Mouse (Mus musculus) left cerebral cortex, postnatal 4 days (tissue): ENCODE results near the gene Ifngr2. TPM values are rescaled to one million over a fixed set of nuclear protein-coding genes. Genes with fewer than 3 reads are reported as not detected.

ENCODE experiments used
- DNase-seq: peaks from one replicate; pipeline ENCODE4 v3.0.0-alpha.2; 2022
- intact Hi-C: fragments of 180-260 bp; cut with DNase I; formaldehyde crosslinking; loops from one replicate; pipeline ENCODE4 v1.15.1; 2025
- total RNA-seq, 2 experiments: library from RNA; stranded (reverse); gene quantifications; 2 replicates each; pipeline ENCODE4 v1.2.3; 2021

Gene Ifngr2
- total RNA-seq, 2 experiments from 2014 or later, result 88.8 to 89.4 TPM

DNA sequence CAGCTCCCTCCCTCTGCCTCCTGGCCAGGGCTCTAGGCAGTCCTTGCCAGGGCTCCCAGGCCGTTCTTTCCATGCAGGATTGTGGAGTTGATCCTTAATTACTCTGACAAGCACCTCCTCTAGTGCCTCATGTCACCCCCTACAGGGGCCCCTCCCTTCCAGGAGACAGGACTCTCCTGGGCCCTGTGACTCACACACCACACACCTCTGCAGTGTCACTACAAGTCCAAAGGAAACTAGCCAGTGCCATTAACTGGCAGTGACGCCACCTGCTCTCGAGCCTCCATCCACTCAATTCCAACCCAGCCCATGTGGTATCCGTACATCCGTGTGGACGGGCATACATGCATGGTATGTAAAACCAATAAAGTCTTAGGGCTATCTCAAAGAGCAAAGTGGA lies 12.0 kb upstream of the Ifngr2 start:
- intact Hi-C loops, result no loop called here

GRCm38 (mm10) chr16:91536372-91536771 lies 10.5 kb upstream of the Ifngr2 start:
- intact Hi-C loops, result no loop called here
- DNase-seq, result no peak

More for the DNA sequence above, 12.0 kb upstream of the Ifngr2 start:
- no peak for DNase-seq

DNA sequence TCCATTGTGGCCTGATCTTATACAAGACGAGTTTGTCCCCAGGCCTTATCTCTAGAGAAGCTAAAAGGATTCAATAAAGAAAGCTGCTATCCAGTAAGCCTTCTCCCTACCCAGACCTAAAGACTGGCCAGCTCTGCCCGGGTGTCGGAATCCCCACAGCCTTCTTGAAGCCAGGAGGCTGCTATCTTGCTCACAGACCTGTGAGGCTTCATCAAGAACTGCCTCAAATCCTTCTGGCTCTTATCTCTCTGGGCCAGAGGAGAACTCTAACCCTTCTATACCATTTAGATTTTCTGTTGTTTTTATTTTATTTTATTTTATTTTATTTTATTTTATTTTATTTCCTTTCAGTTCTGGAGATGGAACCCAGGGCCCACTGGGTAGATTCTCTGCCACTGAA lies 9.8 kb upstream of the Ifngr2 start:
- no peak for DNase-seq
- intact Hi-C loops, result no loop called here

GRCm38 (mm10) chr16:91538051-91538450 lies 8.8 kb upstream of the Ifngr2 start:
- DNase-seq, result no peak
- intact Hi-C loops, result no loop called here

- intact Hi-C loops, result no loop called here
Observed at GRCm38 (mm10) chr16:91538513-91538912, 8.4 kb upstream of the Ifngr2 start.

GRCm38 (mm10) chr16:91541573-91542081 lies 5.2 kb upstream of the Ifngr2 start:
- intact Hi-C loops, result no loop called here
- peak; percentile 27 for DNase-seq

More at GRCm38 (mm10) chr16:91538513-91538912, 8.4 kb upstream of the Ifngr2 start:
- DNase-seq, result no peak

- DNase-seq, result no peak
- intact Hi-C loops, result no loop called here
Observed at GRCm38 (mm10) chr16:91543619-91544018, 3.3 kb upstream of the Ifngr2 start.

- intact Hi-C loops, result no loop called here
- no peak for DNase-seq
Observed at GRCm38 (mm10) chr16:91545597-91546281, 1.1 kb upstream of the Ifngr2 start.

GRCm38 (mm10) chr16:91546391-91546835 lies 459 bp upstream of the Ifngr2 start:
- intact Hi-C loops, result no loop called here
- DNase-seq, result no peak

DNA sequence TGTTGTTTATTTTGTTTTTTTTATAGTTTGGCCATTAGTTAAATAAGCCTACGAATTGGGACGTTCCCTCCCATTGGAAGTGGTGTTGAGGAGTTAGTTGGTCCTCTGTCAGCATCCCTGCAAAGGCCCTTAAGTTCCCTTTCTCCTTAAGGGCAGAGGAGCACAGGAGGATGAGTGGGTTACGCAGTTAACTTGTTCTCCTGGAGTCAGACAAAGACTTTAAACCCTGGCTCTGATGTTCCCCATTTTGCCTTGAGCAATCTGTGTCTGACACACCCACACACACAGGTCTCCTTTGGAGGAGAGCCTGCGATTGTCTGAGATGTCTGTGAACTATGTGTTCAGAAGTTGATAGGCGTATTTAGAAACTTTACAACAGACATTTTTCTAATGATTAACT lies 1.1 kb downstream of the Ifngr2 start:
- no peak for DNase-seq
- intact Hi-C loops, result no loop called here

DNA sequence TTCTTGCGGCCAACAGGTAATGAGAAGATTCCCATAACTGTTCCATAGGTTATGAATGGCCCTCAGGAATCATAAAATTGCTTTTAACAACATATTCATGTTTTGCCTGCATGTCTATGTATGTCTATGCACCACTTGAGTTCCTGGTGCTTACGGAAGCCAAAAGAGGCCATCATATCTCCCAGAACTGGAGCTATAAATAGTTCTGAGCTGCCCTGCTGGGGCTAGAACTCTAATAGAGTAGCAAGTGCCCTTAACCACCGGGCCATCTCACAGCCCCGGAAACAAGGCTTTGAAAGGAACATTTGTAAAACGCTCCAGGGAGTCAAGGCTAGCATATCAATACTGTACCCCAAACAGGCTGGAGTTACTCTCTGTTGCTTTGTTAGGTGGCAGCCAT lies 1.7 kb downstream of the Ifngr2 start:
- no peak for DNase-seq
- intact Hi-C loops, result no loop called here

GRCm38 (mm10) chr16:91548996-91549395 lies 2.1 kb downstream of the Ifngr2 start:
- intact Hi-C loops, result no loop called here
- no peak for DNase-seq

DNA sequence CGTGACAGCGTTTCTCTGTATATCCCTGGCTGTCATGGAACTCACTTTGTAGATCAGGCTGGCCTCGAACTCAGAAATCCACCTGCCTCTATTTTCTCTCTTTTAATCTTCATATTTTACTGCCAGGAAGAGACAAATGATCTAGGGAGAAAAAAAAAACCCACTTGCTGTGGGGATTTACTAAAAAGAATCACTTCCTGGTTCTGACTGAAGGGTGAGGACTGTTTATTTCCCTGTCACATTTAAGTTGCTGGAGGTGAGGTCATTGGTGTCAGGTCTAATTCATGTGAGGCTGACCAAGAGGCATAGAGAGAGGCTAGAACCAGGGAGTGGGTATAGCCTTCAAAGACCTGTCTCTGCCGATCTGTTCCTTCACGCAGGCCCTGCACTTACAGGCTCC lies 2.7 kb downstream of the Ifngr2 start:
- no peak for DNase-seq
- intact Hi-C loops, result no loop called here

GRCm38 (mm10) chr16:91551081-91551524 lies 4.2 kb downstream of the Ifngr2 start:
- no peak for DNase-seq
- intact Hi-C loops, result no loop called here

GRCm38 (mm10) chr16:91552072-91552471 lies 5.2 kb downstream of the Ifngr2 start:
- DNase-seq, result no peak
- intact Hi-C loops, result no loop called here

DNA sequence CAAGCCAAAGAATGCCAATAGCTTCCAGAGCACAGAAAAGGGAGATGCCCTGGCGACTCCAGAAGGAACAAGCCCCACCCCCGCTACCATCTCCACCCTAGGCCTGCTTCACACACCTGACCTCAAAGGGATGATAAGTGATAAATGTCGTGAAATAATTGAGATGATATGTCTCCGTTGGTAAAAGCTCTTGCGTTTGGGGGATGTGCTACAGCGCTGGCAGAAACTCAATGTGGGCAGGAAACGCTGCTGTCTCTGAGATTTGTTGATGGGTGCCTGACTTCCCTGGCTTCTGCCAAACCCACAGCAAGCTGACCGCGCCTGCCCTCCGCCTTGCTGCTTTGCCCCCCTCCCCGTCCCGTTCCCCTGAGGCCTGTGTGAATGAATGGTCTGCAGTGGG lies 6.8 kb downstream of the Ifngr2 start:
- DNase-seq, result peak; percentile 37
- intact Hi-C loops, result no loop called here

DNA sequence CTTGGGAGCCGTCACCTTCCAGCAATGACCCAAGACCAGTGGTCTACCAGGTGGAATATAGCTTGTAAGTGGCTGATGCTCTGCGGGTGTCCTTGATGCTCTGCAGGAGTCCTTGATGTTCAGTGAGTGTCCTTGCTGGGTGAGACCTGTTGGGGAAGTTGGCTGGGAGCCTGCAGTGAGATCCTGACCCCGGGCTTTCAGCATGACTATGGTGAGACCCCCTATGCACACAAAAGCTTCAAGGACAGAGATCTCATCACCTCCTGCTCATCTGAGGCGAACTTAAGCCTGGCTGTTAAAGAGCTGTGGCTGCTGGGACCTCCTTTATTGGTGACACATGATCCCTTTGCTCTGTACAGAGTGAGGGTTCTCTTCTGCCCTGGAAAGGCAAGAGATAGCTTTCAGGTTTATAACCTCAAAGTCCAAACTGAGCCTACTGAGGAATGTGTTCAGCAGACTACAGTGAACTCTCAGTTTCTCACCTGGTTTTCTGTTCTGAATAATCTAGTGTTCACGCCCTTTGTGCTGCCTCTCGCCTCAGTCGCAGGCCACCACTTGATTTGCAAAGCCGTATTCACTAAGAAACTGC lies 8.2 kb downstream of the Ifngr2 start:
- no peak for DNase-seq
- intact Hi-C loops, result no loop called here

- intact Hi-C loops, result no loop called here
- no peak for DNase-seq
Observed at GRCm38 (mm10) chr16:91556659-91557058, 9.8 kb downstream of the Ifngr2 start.

DNA sequence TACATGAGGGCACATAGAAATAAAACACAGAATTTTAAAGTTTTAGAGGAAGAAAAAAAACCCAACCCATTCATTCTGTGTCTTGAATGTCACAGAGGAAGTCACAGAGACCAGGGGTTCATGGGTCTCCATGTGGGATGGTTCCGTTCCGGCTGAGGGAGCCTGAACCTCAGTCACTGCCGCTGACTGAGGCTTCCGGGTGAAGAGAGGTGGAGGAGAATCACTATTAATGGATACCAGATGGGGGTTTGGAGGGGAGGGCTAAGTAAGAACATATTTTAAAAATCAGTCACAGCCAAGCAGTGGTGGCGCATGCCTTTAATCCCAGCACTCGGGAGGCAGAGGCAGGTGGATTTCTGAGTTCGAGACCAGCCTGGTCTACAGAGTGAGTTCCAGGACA lies 10.3 kb downstream of the Ifngr2 start:
- DNase-seq, result no peak
- intact Hi-C loops, result no loop called here

DNA sequence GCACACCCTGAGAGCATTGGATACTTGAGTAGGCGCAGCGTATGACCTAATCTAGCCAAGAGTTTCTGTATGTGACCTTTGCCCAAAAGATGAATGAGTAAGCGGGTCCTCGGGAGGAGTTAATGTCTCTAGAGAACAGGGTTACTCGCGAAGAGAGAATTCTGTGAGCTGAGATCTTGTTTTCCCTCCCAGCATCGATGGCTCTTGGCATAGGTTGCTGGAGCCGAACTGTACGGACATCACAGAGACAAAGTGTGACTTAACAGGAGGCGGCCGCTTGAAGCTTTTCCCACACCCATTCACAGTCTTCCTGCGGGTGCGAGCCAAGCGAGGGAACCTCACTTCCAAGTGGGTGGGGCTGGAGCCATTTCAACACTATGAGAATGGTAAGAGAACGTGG lies 10.8 kb downstream of the Ifngr2 start:
- DNase-seq, result no peak

GRCm38 (mm10) chr16:91561099-91561498 lies 14.2 kb downstream of the Ifngr2 start:
- intact Hi-C loops, result loop anchor here (2.0 kb wide), 1 partner anchor 48 kb away; no protein-coding TSS in a partner anchor
- peak; percentile 45 for DNase-seq

More for the DNA sequence above, 10.8 kb downstream of the Ifngr2 start:
- intact Hi-C loops, result no loop called here
